Mouse (Mus musculus): Measurements from ENCODE around the gene Hmces.

DNA sequence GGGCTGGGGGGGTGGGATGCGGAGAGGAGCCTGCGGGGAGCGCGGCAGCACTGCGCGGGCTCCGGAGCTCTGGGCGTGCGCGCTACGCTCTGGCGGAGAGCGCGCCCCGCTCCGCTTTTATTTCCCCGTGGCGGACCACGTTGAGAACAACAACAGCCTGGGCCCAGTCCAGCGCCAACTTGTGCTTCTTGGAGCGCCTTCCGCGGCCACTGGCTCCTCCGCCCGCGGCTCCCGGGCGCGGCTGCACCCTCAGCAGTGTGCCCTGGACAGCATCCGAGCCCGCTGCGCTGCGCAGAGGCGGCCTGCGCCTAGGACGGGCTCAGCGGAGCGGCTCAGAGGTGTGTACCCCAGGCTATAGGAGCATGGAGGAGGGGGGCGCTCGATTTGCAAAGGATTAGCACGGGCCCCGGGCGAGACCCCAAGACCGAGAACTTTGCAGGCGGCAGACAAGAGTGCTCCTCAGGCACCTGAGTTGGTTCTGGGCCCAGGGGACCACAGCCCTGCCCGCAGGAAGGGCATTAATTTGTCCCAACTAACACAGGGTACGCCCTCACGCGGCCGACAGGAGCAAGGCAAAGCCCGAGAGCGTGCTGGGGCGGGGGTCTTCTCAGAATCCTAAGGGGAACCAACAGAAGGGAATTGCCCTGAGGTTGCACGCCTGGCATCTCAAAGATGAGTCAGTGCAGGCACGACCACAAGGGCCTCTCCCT, 68.0 kb downstream of the Hmces start, which contains the start of gene H1fx:
- no peak for TF ChIP-seq GATA1 (IDR thresholded peaks at IDR 0.05; ENCODE audit: borderline replicate concordance, low read length)
- TF ChIP-seq FLI1 (IDR thresholded peaks at IDR 0.05; ENCODE audit: low read length): no peak
